Comparison of ENCODE assay signal across 8 mouse cellular contexts in the genomic region with DNA sequence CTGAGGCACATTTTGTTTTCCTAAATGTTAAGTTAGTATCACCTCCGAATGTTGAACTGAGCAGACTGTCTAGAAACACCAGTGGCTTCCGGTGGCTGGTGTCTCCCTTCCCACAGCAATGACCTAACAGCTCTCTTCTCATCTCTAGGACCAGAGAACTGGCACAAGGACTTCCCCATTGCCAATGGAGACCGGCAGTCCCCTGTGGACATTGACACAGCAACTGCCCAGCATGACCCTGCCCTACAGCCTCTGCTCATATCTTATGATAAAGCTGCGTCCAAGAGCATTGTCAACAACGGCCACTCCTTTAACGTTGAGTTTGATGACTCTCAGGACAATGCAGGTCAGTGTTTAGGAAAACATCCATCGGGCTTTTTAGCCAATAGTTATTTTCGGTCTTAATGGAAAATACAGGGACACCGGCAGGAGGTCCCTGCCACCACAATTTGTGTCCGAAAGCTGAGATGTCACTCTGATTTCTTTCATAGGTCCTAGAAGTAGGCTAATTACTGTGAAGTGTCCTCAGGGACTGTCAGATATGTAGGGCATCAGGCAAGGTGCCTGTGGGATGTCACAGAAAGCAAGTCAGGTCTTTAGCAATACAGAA. TPM values are rescaled to one million over a fixed set of nuclear protein-coding genes. Genes with fewer than 3 reads are reported as not detected.
DNase-seq lines count a peak whose midpoint lies in the region; ATAC-seq and TF ChIP-seq lines count a peak whose summit lies in the region.
"Had no signal": no experiment of that assay in that cellular context is flagged by ENCODE, and none has a peak within 500 bp of the region (broad histone marks: within the 10 kb centered on the region; RNA-seq: fewer than 3 reads in every experiment).

No protein-coding gene starts in this region.

- peaks cover 66% of the 10 kb centered on the region for H3K36me3 ChIP-seq in erythroblast, embryonic 14.5 days (ENCODE audit: control insufficient read depth)
- peaks cover 19% of the 10 kb centered on the region for H3K36me3 ChIP-seq in liver, postnatal 0 days (replicated peaks; ENCODE audit: insufficient read depth, low read length)
- H3K36me3 ChIP-seq: limb, embryonic 15.5 days had no signal

- peak overlapping the region; percentile 98 for H3K27ac ChIP-seq in layer of hippocampus, adult 2 months
- H3K27ac ChIP-seq in liver, postnatal 0 days (ENCODE audit: low read depth), result peak overlapping the region; percentile 97
- H3K27ac ChIP-seq: limb, embryonic 15.5 days had no signal

- no peaks in the 10 kb centered on the region for H3K9me3 ChIP-seq in erythroblast, embryonic 14.5 days (ENCODE audit: control insufficient read depth, low read length)
- H3K9me3 ChIP-seq in liver, postnatal 0 days (ENCODE audit: low read length), result no peaks in the 10 kb centered on the region
- H3K9me3 ChIP-seq: limb, embryonic 15.5 days had no signal

- ATAC-seq in liver, postnatal 0 days, result no peak

- TF ChIP-seq CTCF in layer of hippocampus, adult 2 months (conservative IDR thresholded peaks at IDR 0.05), result no peak
- no peak for TF ChIP-seq CTCF in liver, postnatal 0 days (IDR thresholded peaks at IDR 0.05; ENCODE audit: low read depth)

- no peak for TF ChIP-seq EP300 in liver, postnatal 0 days (IDR thresholded peaks at IDR 0.05; ENCODE audit: low read depth)

- peaks cover 41% of the 10 kb centered on the region for H3K4me1 ChIP-seq in erythroblast, embryonic 14.5 days (ENCODE audit: control insufficient read depth)
- H3K4me1 ChIP-seq in liver, postnatal 0 days (ENCODE audit: insufficient read depth), result peaks cover 9% of the 10 kb centered on the region; the same call in 1 of the 2 replicates

- peak overlapping the region; percentile 84 for H3K4me2 ChIP-seq in liver, postnatal 0 days (ENCODE audit: low read depth, low read length)

- H3K9ac ChIP-seq in liver, postnatal 0 days (replicated peaks), result peak overlapping the region; percentile 90
- H3K9ac ChIP-seq: limb, embryonic 15.5 days had no signal

- peak overlapping the region; percentile 77 for H3K4me3 ChIP-seq in layer of hippocampus, adult 2 months
- peak overlapping the region; percentile 79 for H3K4me3 ChIP-seq in erythroblast, embryonic 14.5 days (replicated peaks)
- H3K4me3 ChIP-seq in liver, postnatal 0 days (ENCODE audit: low read depth, low read length), result peak overlapping the region; percentile 88

- H3K27me3 ChIP-seq in erythroblast, embryonic 14.5 days (ENCODE audit: control insufficient read depth), result no peaks in the 10 kb centered on the region
- H3K27me3 ChIP-seq in liver, postnatal 0 days (ENCODE audit: insufficient read depth, low read length), result no peaks in the 10 kb centered on the region

- DNase-seq in layer of hippocampus, adult 2 months (ENCODE audit: low spot score in 2 of 2), result no peak
- DNase-seq in layer of hippocampus, adult 18-20 months (ENCODE audit: low spot score in 2 of 2), result no peak
- no peak for DNase-seq in liver, postnatal 0 days
- peak; percentile 39 for DNase-seq in retina, embryonic 14.5 days (ENCODE audit: low spot score)
- DNase-seq in adrenal gland, postnatal 14 days, result no peak
- no peak for DNase-seq in urinary bladder, postnatal 14 days (ENCODE audit: low spot score)

- 38% methylated on average over 10 of the region's 10 CpGs for WGBS in liver, postnatal 0 days (ENCODE audit: insufficient replicate concordance)

RNA-seq across cellular contexts. Expression of a gene that starts 1.7 kb away (rescaled TPM):
- total RNA-seq in layer of hippocampus, adult 2 months (2021), result 100 to 1,000 TPM; 134 to 144 TPM
- 100 to 1,000 TPM; 152 to 187 TPM for total RNA-seq in layer of hippocampus, adult 18-20 months (2021)
- polyA plus RNA-seq in erythroblast, embryonic 14.5 days (2012), result 122 and 268 TPM in 2 replicates
- polyA plus RNA-seq in liver, postnatal 0 days (2015; fragmentation: Nextera tagmentation; extraction: Ambion mirVana), result 901 and 980 TPM in 2 replicates
- total RNA-seq in adrenal gland, postnatal 14 days (2021), result 38.2 and 51.7 TPM in 2 replicates

RNA-seq across cellular contexts. Expression of a gene that starts 24.5 kb away (rescaled TPM):
- under 1 TPM in 1 of 2 experiments, not detected in 1; 0.20 TPM for total RNA-seq in layer of hippocampus, adult 2 months (2021)
- under 1 TPM; 0.62 to 0.71 TPM for total RNA-seq in layer of hippocampus, adult 18-20 months (2021)
- 0.10 and 0.23 TPM in 2 replicates for polyA plus RNA-seq in erythroblast, embryonic 14.5 days (2012)
- 38.8 and 39.0 TPM in 2 replicates for polyA plus RNA-seq in liver, postnatal 0 days (2015; fragmentation: Nextera tagmentation; extraction: Ambion mirVana)
- 928 and 1,198 TPM in 2 replicates for total RNA-seq in adrenal gland, postnatal 14 days (2021)

Comparison
In these comparisons a context has a peak if more than half of its experiments do, and no peak if none do; other contexts are left out.
1. RNA of a gene that starts 24.5 kb away (total RNA-seq): 928 to 1,198 TPM in adrenal gland, postnatal 14 days; 0.62 to 0.71 TPM in layer of hippocampus, adult 18-20 months and 0.20 TPM in layer of hippocampus, adult 2 months; every median in the first group is over 100 times any median in the second.
2. Peak in every context shown above with its lines, with median percentiles within 50 percentile points of each other: H3K4me3 ChIP-seq.